Mouse (Mus musculus): ENCODE measurements around the gene 2510039O18Rik. TPM values are rescaled to one million over a fixed set of nuclear protein-coding genes. Genes with fewer than 3 reads are reported as not detected.

Gene 2510039O18Rik
- polyA plus RNA-seq, 1 experiment from 2014 or later, result 24.6 TPM

DNA sequence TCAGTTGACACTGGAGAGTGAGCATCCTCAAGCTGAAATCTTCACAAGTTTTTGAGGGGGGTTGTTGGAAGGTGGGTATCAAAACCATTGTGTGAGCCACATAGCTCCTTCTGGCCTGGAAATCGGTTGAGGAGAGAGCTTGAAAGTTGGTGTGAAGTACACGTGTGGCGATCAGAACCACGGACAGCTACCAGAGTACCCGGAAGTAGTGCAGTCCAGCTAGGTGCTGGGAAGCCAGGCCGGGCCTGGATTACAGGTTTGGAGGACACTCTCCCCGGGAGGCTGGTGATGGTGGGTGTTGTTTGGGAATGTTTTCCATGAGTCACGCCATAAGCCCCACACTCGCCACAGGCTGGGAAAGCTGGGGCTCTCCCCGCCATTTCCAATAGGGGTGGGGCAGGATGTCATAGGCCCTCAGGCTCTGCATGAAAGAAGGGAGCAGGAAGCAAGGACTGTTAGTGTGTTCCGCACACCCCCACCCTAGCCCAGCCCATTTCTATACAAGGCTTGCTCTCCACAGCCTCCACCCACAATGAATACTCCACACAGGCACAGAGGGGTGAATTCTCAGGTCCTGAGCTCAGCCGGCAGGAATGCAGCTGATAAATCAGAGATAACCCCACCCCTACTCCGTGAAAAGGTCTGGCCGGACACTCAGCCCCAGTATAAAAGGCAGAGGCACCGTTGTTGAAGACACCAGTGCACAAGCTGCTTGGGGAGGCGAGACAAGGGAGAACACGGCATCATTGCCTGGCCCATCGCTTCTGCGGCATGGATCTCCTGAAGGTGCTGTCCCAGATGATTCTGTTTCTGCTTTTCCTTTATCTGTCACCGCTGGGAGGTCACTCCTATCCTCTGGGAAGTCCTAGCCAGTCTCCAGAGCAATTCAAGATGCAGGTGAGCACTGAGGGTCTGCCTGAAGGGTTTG is 44.8 kb downstream of the 2510039O18Rik start, which contains the start of gene Nppb:
TSS of gene Nppb (plus strand) at position 584 of the 928 bp plus-strand sequence.
- H3K36me3 ChIP-seq, result no peaks in the 10 kb centered on the region
- H3K27me3 ChIP-seq (replicated peaks), result peaks cover 8% of the 10 kb centered on the region; the same call in 1 of the 2 replicates
- H3K4me3 ChIP-seq, result peak within 1 kb of the TSS; percentile 50
- no peaks in the 10 kb centered on the region for H3K9me3 ChIP-seq (replicated peaks)
- peak within 1 kb of the TSS; percentile 85 for H3K27ac ChIP-seq (ENCODE audit: poor library complexity, severe bottlenecking)
- peaks cover 13% of the 10 kb centered on the region for H3K4me1 ChIP-seq (replicated peaks)
- ATAC-seq (ENCODE audit: insufficient number of reproducible peaks, low FRiP score), result peak; percentile 83
- H3K4me2 ChIP-seq, result peak within 1 kb of the TSS; percentile 62
- WGBS, result 10% methylated on average over 20 of the region's 20 CpGs
- H3K9ac ChIP-seq, result peak within 1 kb of the TSS; percentile 72

GRCm38 (mm10) chr4:147993571-147994095 is 52.9 kb downstream of the 2510039O18Rik start:
- Histone ChIP-seq H3K9ac (no peak overlapping the region), H3K36me3 (no peaks in the 10 kb centered on the region), H3K27ac (ENCODE audit: poor library complexity, severe bottlenecking) (no peak overlapping the region), H3K4me1 (replicated peaks) (no peaks in the 10 kb centered on the region), H3K4me2 (no peak overlapping the region), H3K27me3 (replicated peaks) (peaks cover 10% of the 10 kb centered on the region; the same call in 1 of the 2 replicates), H3K9me3 (replicated peaks) (no peaks in the 10 kb centered on the region), H3K4me3 (no peak overlapping the region)
- ATAC-seq (ENCODE audit: insufficient number of reproducible peaks, low FRiP score), result no peak
- 57% methylated on average over 7 of the region's 7 CpGs for whole genome bisulfite sequencing

DNA sequence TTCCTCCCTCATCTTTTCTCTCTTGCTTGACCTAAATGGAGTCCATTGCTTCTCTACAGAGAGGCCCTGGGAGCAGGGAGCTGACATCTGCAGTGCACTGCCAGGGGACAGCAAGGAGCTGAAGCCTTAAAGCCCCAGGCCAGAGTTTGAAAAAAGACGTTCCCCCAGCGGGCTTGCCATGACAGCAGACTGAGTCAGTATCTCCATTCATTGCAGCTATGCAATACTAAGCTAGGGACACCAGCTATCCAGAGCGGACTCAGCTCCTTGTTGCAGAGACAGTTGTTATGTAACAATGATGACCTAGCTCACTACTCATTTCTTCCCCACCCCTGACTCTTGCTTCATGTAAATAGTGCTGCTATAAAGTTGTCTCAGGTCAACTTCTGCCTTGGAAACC is 54.6 kb downstream of the 2510039O18Rik start:
- H3K27me3 ChIP-seq (replicated peaks), result peaks cover 16% of the 10 kb centered on the region; the same call in 1 of the 2 replicates
- H3K4me3 ChIP-seq, result no peak overlapping the region

More for the DNA sequence above, 54.6 kb downstream of the 2510039O18Rik start:
- no peak overlapping the region for H3K27ac ChIP-seq (ENCODE audit: poor library complexity, severe bottlenecking)
- H3K4me1 ChIP-seq (replicated peaks), result peaks cover 16% of the 10 kb centered on the region
- no peak overlapping the region for H3K4me2 ChIP-seq
- no peak for ATAC-seq (ENCODE audit: insufficient number of reproducible peaks, low FRiP score)
- no peak overlapping the region for H3K9ac ChIP-seq
- H3K9me3 ChIP-seq (replicated peaks), result no peaks in the 10 kb centered on the region
- 77% methylated on average over 3 of the region's 3 CpGs for WGBS
- no peaks in the 10 kb centered on the region for H3K36me3 ChIP-seq

Other genes with a start within 250 kb of the 2510039O18Rik start
- not detected in 2 replicates for gene Zfp534, start 238.3 kb upstream of the 2510039O18Rik start, polyA plus RNA-seq (2016; fragmentation: Nextera tagmentation; extraction: Ambion mirVana)
- gene Zfp984, start 131.1 kb upstream of the 2510039O18Rik start, polyA plus RNA-seq (2016; fragmentation: Nextera tagmentation; extraction: Ambion mirVana), result 9.1 and 11.0 TPM in 2 replicates
- gene Zfp933, start 92.5 kb upstream of the 2510039O18Rik start, polyA plus RNA-seq (2016; fragmentation: Nextera tagmentation; extraction: Ambion mirVana), result 5.0 and 5.9 TPM in 2 replicates
- gene Miip, start 72.1 kb upstream of the 2510039O18Rik start, polyA plus RNA-seq (2016; fragmentation: Nextera tagmentation; extraction: Ambion mirVana), result 23.4 and 26.3 TPM in 2 replicates
- 9.0 and 9.1 TPM in 2 replicates for gene Fv1, start 71.9 kb upstream of the 2510039O18Rik start, polyA plus RNA-seq (2016; fragmentation: Nextera tagmentation; extraction: Ambion mirVana)
- 121 and 123 TPM in 2 replicates for gene Mfn2, start 36.2 kb upstream of the 2510039O18Rik start, polyA plus RNA-seq (2016; fragmentation: Nextera tagmentation; extraction: Ambion mirVana)
- gene Plod1, start 4.1 kb upstream of the 2510039O18Rik start, polyA plus RNA-seq (2016; fragmentation: Nextera tagmentation; extraction: Ambion mirVana), result 46.9 and 49.6 TPM in 2 replicates
- 276 and 282 TPM in 2 replicates for gene Nppb, start 44.9 kb downstream of the 2510039O18Rik start, polyA plus RNA-seq (2016; fragmentation: Nextera tagmentation; extraction: Ambion mirVana)
- gene Nppa, start 59.8 kb downstream of the 2510039O18Rik start, polyA plus RNA-seq (2016; fragmentation: Nextera tagmentation; extraction: Ambion mirVana), result 5,688 and 5,948 TPM in 2 replicates
- 7.8 and 9.3 TPM in 2 replicates for gene Clcn6, start 97.9 kb downstream of the 2510039O18Rik start, polyA plus RNA-seq (2016; fragmentation: Nextera tagmentation; extraction: Ambion mirVana)
- 15.5 and 17.0 TPM in 2 replicates for gene Mthfr, start 98.2 kb downstream of the 2510039O18Rik start, polyA plus RNA-seq (2016; fragmentation: Nextera tagmentation; extraction: Ambion mirVana)
- gene Agtrap, start 147.1 kb downstream of the 2510039O18Rik start, polyA plus RNA-seq (2016; fragmentation: Nextera tagmentation; extraction: Ambion mirVana), result 18.9 and 19.8 TPM in 2 replicates
- gene Mad2l2, start 189.5 kb downstream of the 2510039O18Rik start, polyA plus RNA-seq (2016; fragmentation: Nextera tagmentation; extraction: Ambion mirVana), result 36.6 and 39.3 TPM in 2 replicates
- 0.05 and 0.08 TPM in 2 replicates for gene Draxin, start 189.8 kb downstream of the 2510039O18Rik start, polyA plus RNA-seq (2016; fragmentation: Nextera tagmentation; extraction: Ambion mirVana)
- 20.2 and 22.9 TPM in 2 replicates for gene Fbxo6, start 211.2 kb downstream of the 2510039O18Rik start, polyA plus RNA-seq (2016; fragmentation: Nextera tagmentation; extraction: Ambion mirVana)
- gene Fbxo44, start 219.6 kb downstream of the 2510039O18Rik start, polyA plus RNA-seq (2016; fragmentation: Nextera tagmentation; extraction: Ambion mirVana), result 24.9 and 25.1 TPM in 2 replicates
- gene Fbxo2, start 219.7 kb downstream of the 2510039O18Rik start, polyA plus RNA-seq (2016; fragmentation: Nextera tagmentation; extraction: Ambion mirVana), result 0.70 and 0.92 TPM in 2 replicates